Mouse (Mus musculus) splenic B cell, adult 2 months (primary cell): ENCODE results near the gene Mgrn1.
A peak's percentile ranks its signal among the peaks of the same experiment; 100 is the strongest.

Experiments used
- DNase-seq: peaks from one replicate; pipeline ENCODE4 v3.0.0-alpha.2; 2011; ENCODE audit warnings: low read depth, low spot score
- H3K27me3 ChIP-seq: 2 replicates; pipeline ENCODE4 v1.6.1; 2012; ENCODE audit warnings: mild to moderate bottlenecking, low read length, moderate library complexity, mixed read lengths; ENCODE audit not compliant: control insufficient read depth, poor library complexity, insufficient read depth, severe bottlenecking
- H3K36me3 ChIP-seq: 2 replicates; pipeline ENCODE4 v1.6.1; 2012; ENCODE audit warnings: mild to moderate bottlenecking, low read length, moderate library complexity, mixed read lengths; ENCODE audit not compliant: control insufficient read depth, poor library complexity, insufficient read depth, severe bottlenecking

Mgrn1 gene

DNA sequence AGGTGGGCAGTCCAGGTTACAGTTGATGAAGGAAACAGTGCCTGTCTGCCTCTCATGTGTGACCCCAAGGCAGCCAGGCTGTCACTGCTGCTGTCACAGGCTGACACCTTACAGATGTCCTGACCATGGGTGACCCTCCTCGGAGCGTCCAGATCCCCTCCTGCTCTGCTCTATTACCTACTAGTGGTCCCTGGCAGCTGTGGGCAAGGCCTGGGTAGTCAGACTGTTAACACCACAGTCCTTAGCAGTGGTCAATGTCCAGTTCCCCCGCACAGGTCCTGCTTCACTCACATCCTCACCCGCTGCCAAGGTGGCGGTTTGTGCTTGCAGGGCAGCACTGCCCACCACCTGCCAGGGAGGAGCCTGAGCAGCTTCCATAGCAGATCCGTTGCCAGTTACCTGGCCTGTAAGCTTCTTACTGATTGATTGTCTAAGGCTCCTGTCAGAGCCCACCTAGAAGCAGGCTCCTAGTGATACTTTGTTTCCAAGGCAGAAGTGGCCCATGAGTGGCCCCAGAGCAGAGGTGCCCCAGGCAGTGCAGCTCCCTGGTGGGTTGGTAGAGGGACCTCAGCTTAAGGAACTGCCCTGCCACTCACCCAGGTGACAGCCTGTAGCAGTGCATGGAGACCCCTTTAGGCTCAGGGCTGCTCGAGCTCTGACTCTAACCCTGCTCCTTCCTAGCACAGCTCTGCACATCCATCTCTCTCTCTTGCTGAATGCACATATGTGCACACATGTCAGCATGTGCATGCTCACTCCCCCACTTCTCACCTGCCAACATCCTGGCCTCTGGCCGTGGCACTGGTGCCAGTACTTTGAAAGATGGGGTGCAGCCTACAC lies 51.5 kb downstream of the Mgrn1 start:
- no peak for DNase-seq
- H3K36me3 ChIP-seq = peaks cover 10% of the 10 kb centered on the region
- no peaks in the 10 kb centered on the region for H3K27me3 ChIP-seq

DNA sequence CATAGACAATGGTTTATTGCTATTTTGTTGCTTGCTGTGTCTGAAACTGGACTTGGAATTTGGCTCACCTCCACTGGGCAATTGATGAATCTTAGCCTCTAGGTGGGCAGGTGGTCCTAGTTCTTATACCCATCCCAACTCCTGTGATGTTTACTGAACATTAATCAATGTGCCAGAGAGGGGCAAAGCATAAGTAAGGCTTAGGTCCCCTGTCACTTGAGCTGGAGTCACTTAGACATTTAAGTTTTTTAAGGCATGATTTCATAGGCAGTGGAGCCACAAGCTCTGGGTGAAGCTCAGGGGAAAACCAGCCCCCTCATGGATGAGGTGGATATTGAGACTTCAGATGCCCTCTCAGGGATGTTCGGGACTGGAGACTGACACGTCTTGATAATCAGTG lies 52.4 kb downstream of the Mgrn1 start, which contains the start of gene Nudt16l1:
TSS of gene Nudt16l1 (plus strand) at position 301 of the 400 bp plus-strand sequence.
- Histone ChIP-seq H3K36me3 (peaks cover 6% of the 10 kb centered on the region), H3K27me3 (no peaks in the 10 kb centered on the region)
- DNase-seq = no peak

DNA sequence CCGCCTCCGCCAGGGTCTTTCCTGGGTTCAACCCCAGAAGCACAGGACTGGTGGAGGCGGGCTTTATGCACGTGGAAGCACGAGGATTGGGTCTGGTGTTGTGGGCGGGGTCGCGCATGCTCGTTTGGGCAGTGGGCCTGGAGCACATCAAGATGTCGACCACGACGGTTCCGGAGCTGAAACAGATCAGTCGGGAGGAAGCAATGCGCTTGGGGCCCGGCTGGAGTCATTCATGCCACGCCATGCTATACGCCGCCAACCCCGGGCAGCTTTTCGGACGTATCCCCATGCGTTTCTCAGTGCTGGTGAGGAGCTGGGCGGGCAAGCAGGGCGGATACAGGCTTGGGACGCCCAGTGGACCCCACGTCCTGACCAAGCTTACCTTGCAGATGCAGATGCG lies 52.9 kb downstream of the Mgrn1 start:
- Histone ChIP-seq H3K27me3 (no peaks in the 10 kb centered on the region), H3K36me3 (peaks cover 5% of the 10 kb centered on the region)
- DNase-seq = peak; percentile 96

DNA sequence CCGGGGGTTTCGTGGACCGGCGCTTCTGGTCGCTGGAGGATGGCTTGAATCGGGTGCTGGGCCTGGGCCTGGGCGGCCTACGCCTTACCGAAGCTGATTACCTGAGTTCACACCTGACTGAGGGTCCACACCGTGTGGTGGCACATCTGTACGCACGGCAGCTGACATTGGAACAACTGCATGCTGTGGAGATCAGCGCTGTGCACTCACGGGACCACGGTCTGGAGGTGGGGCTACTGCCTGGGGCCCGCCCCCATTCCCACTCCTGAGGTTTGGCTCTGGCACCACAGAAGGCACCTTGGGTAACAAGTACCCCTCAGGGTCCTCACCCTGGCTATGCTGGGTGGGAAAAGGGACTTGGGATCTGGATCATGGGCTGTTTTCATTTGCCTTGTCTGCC lies 53.4 kb downstream of the Mgrn1 start:
- H3K27me3 ChIP-seq = no peaks in the 10 kb centered on the region
- DNase-seq = no peak
- peaks cover 2% of the 10 kb centered on the region for H3K36me3 ChIP-seq

DNA sequence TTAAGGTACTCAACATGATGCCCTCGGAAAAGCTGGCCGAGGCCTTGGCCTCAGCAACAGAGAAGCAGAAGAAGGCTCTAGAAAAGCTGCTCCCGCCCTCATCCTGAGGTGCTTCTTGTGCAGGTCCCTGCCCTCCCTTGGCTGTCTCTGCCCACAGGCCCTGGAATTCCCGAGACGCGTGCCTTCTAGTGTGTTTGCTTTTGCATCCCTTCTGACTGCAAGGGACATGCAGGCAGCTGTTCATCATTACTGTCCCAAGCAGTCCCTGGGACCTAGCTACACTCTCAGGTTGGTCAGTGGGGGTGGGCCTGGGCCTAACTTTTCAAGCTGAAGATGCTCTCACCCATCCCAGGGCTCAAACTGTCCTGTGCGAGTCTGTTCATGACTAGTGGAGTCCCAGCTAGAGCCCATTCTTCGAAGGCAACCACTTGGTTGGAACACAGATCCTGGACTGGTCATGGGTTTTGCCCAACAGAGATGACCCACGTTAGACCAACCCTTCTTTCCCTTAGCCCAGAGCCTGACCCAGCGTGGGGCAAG lies 54.3 kb downstream of the Mgrn1 start:
- DNase-seq = no peak
- Histone ChIP-seq H3K36me3 (no peaks in the 10 kb centered on the region; the same call in 1 of the 2 replicates), H3K27me3 (no peaks in the 10 kb centered on the region)

DNA sequence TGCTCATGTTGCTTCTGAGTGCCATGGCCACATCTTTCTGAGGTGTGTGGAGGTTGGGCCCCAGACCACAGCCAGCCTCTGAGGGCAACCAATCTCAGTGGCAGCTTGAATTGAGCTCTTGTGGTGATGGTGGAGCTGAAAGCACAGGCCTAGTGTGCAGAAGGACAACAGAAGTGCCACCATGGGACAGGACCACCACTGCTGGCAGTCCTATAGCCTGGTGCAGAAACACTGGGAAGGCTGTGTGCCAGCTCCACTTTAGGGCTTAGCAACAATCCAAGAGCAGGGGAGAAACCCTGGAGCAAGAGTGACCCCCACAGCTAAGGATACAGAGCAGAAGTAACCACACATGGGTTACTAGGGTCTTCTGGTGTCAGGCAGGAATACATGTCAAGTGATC lies 55.0 kb downstream of the Mgrn1 start:
- DNase-seq = no peak
- Histone ChIP-seq H3K36me3 (no peaks in the 10 kb centered on the region; the same call in 1 of the 2 replicates), H3K27me3 (no peaks in the 10 kb centered on the region)

DNA sequence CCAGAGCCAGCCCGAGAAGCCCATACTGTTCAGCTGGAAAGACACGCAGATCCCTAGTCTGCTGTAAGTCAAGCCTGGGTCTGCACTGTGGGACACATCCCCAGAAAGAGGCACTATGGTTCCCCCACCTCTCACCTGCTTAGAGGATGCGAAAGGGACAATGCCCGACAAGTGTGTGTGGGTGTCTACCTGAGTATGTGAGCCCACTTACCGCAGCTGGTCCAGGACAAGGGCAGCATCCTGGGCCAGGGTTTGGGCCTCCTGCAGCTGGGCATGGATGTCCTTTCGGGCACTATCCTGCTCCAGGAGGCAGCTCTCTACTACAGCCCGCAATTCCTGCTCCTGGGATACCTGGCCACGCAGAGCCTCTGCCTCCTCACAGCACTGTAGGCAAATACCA lies 56.8 kb downstream of the Mgrn1 start:
- Histone ChIP-seq H3K27me3 (no peaks in the 10 kb centered on the region), H3K36me3 (no peaks in the 10 kb centered on the region)
- DNase-seq = no peak

DNA sequence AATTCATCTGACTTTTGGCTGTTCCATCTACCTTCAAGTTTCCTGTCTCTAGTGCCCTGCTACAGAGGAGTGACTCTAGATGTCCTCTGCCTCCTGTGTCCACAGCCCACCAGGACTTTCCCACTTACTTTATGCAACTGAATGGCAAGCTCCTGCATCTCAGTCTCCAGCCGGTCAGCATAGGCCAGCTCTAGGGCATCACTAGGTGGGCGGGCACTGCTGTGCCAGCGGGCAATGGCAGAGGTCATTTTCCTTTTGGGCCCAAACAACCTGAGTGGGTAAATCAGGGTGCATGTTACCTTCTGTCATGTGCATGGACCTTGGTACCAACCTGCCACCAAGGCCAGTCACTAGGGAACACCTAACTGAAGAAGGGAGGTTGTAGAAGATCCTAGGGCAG lies 57.4 kb downstream of the Mgrn1 start:
- H3K27me3 ChIP-seq = no peaks in the 10 kb centered on the region
- DNase-seq = no peak
- no peaks in the 10 kb centered on the region for H3K36me3 ChIP-seq

DNA sequence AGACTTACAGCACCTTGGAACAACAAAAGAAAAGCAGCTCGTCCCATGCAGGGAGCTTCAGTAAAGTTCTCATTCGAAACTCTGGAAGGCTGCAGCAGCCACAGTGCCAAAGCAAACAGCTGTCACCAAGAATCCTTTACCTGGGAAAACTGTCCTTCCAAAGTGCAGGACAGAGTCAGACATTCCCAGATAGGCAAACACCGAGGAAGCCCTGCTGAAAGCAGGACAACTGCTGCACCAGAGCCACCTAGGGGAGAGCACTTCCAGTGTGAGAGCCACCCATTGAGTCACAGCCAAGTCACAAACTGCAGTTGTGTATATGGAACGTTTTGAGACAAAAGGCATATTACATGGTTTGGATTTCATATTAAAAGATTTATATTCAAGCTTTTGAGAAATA lies 59.4 kb downstream of the Mgrn1 start:
- H3K27me3 ChIP-seq = no peaks in the 10 kb centered on the region
- peaks cover 7% of the 10 kb centered on the region; the same call in 1 of the 2 replicates for H3K36me3 ChIP-seq
- no peak for DNase-seq

DNA sequence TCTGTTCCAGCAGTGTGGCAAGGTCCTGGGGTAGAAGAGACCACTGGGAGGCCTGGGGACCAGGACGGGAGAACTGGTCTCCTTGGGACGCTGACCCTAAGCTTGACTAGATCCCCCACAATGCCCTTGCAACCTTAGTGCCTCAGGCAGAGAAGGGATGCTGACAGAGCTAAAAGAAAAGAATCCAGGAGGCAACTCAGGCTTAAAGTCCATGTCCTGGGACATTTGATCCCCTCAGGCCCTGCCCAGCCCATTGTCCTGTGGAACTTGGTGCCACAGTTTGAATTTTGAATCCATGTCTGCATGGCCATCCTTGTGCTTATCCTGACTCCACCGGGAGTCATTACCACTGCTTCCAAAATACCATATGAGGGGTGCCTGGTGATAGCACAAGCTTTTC lies 60.1 kb downstream of the Mgrn1 start:
- Histone ChIP-seq H3K36me3 (peaks cover 9% of the 10 kb centered on the region; the same call in 1 of the 2 replicates), H3K27me3 (no peaks in the 10 kb centered on the region)

DNA sequence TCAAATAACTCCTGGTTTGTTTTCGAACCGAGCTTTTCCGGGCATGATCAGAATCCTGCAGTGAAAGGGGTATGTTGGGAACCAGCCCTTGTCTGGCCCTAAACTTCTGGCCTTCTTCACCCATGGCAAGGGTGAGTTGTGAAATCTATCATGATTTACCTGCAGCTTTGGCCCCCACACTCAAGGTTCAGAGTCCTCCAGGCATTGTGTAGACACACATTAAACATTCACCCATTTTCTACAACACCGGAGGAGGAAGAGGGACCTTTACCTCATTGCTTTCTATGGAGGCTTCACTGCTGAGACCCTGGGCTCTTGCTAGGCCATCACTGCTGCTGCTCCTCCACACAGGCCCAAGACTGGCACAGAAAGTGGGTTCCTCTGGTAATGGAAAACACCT lies 61.3 kb downstream of the Mgrn1 start:
- no peak for DNase-seq
- Histone ChIP-seq H3K36me3 (peaks cover 10% of the 10 kb centered on the region; the same call in 1 of the 2 replicates), H3K27me3 (no peaks in the 10 kb centered on the region)

More for the DNA sequence above, 60.1 kb downstream of the Mgrn1 start:
- DNase-seq = no peak

DNA sequence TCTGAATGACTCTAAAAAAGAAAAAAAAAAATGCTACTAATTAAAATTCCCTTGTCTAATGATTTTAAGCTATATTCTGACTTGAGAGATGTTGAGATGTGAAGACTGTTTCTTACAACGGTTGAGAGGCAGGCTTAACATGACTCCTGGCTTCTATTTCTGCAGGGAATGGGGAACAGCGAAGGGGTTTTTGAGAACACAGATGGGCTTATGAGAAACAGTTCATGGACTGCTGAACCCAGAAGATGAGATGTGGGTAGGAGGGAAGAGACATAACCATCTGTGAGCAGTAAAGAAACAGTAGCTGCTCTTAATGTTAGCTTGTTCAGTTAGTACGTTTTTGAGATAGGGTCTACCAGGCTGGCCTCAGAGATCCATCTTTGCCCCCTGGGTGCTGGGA lies 70.6 kb downstream of the Mgrn1 start:
- no peaks in the 10 kb centered on the region for H3K27me3 ChIP-seq
- DNase-seq = no peak
- peaks cover 18% of the 10 kb centered on the region for H3K36me3 ChIP-seq

DNA sequence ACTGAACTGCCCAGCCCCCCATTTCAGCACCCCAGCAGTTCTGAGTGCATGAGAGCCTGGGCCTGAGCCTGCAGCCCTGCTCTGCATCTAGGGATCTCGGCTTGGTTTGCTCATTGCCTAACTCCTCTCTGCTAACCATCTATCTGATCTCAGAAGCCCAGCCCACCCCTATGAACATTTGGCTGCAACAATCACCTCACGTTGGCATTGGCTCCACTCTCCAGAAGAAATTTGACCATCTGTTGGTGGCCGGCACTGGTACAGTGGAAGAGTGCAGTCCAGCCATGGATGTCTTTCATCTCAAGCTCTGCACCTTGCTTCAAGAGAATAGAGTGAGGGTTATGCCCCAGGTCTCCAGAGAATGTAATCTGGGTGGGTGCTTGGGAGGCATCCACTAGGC lies 71.4 kb downstream of the Mgrn1 start:
- Histone ChIP-seq H3K36me3 (peaks cover 17% of the 10 kb centered on the region), H3K27me3 (no peaks in the 10 kb centered on the region)
- DNase-seq = no peak

DNA sequence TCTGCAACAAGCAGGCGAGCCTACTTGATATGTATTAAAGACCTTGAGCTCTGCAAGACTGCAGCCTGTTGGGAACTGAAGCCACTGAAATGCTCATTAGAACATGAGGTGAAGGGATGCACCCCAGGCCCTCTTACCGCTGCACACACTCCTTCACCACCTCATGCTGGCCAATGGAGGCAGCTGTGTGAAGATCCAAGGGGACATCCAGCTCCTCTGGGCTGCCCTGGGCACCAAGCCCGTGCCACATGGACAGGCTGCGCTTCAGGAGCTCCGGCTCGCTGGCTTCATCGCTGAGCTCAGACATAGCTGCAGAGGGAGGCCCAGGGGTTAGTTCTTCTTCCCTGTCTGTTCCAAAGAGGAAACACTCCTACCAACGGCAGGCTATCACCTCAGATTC lies 74.2 kb downstream of the Mgrn1 start:
- H3K36me3 ChIP-seq = no peaks in the 10 kb centered on the region
- H3K27me3 ChIP-seq = no peaks in the 10 kb centered on the region
- DNase-seq = no peak

DNA sequence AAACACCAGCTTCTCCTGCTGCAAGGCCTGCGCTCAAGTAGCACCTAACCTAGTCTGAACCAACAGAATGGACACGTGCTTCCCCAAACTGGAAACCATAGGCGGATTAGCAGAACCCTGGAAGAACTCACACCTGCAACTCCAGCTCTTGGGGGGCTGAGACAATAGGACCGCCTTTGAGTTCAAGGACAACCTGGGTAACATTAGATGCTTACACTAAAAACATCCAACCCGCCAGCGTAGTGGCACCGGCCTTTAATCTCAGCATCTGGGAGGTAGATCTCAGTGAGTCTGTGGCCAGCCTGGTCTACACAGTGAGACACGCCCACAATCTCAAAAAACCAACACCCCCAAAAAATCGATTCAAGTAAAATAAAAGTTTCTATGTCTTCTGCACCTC lies 77.3 kb downstream of the Mgrn1 start:
- DNase-seq = no peak
- Histone ChIP-seq H3K36me3 (no peaks in the 10 kb centered on the region), H3K27me3 (no peaks in the 10 kb centered on the region)
